Mouse (Mus musculus): ENCODE measurements around the gene 1700084M14Rik.
"Not testable (repeated sequence)": the region's sequence is repeated elsewhere in the genome, so short reads cannot be mapped to it uniquely, and the experiment has no call there.

Gene 1700084M14Rik

GRCm38 (mm10) chrX:91575811-91576210, at the start of gene 1700084M14Rik:
Gene 1700084M14Rik, minus strand, starts transcription at chrX:91575911.
- DNase-seq (ENCODE audit: low spot score in 2 of 2): not testable (repeated sequence)
